Mouse (Mus musculus): ENCODE measurements around the gene Tacc2.
"Not testable (repeated sequence)": the region's sequence is repeated elsewhere in the genome, so short reads cannot be mapped to it uniquely, and the experiment has no call there.

The Tacc2 gene

GRCm38 (mm10) chr7:130577388-130578003 is at the start of gene Tacc2:
Gene Tacc2, plus strand, starts transcription at chr7:130577438.
- DNase-seq (ENCODE audit: low read depth): no peak

- DNase-seq (ENCODE audit: low read depth): not testable (repeated sequence)
Observed at GRCm38 (mm10) chr7:130531138-130531537, 46.1 kb upstream of the Tacc2 start.

- DNase-seq (ENCODE audit: low read depth): peak; percentile 93
Observed at GRCm38 (mm10) chr7:130533316-130534260, 43.6 kb upstream of the Tacc2 start.

GRCm38 (mm10) chr7:130535174-130535573 is 42.1 kb upstream of the Tacc2 start:
- peak; percentile 65 for DNase-seq (ENCODE audit: low read depth)

- DNase-seq (ENCODE audit: low read depth): no peak
Observed at GRCm38 (mm10) chr7:130537068-130537467, 40.2 kb upstream of the Tacc2 start.

GRCm38 (mm10) chr7:130540176-130540575 is 37.1 kb upstream of the Tacc2 start:
- DNase-seq (ENCODE audit: low read depth): no peak

- DNase-seq (ENCODE audit: low read depth): no peak
Observed at GRCm38 (mm10) chr7:130543181-130543580, 34.1 kb upstream of the Tacc2 start.

GRCm38 (mm10) chr7:130545401-130545800 is 31.8 kb upstream of the Tacc2 start:
- DNase-seq (ENCODE audit: low read depth): no peak

- DNase-seq (ENCODE audit: low read depth): no peak
Observed at GRCm38 (mm10) chr7:130545893-130546292, 31.3 kb upstream of the Tacc2 start.

- DNase-seq (ENCODE audit: low read depth): no peak
Observed at GRCm38 (mm10) chr7:130546421-130546790, 30.8 kb upstream of the Tacc2 start.

- peak; percentile 94 for DNase-seq (ENCODE audit: low read depth)
Observed at GRCm38 (mm10) chr7:130546791-130547484, 30.3 kb upstream of the Tacc2 start.

- no peak for DNase-seq (ENCODE audit: low read depth)
Observed at GRCm38 (mm10) chr7:130547635-130548175, 29.5 kb upstream of the Tacc2 start.

GRCm38 (mm10) chr7:130552780-130553179 is 24.5 kb upstream of the Tacc2 start:
- DNase-seq (ENCODE audit: low read depth): peak; percentile 45

GRCm38 (mm10) chr7:130553321-130553720 is 23.9 kb upstream of the Tacc2 start:
- peak; percentile 30 for DNase-seq (ENCODE audit: low read depth)

GRCm38 (mm10) chr7:130555597-130555996 is 21.6 kb upstream of the Tacc2 start:
- DNase-seq (ENCODE audit: low read depth): no peak

- DNase-seq (ENCODE audit: low read depth): no peak
Observed at GRCm38 (mm10) chr7:130558592-130558991, 18.6 kb upstream of the Tacc2 start.

- DNase-seq (ENCODE audit: low read depth): no peak
Observed at GRCm38 (mm10) chr7:130560933-130561332, 16.3 kb upstream of the Tacc2 start.

GRCm38 (mm10) chr7:130563276-130563675 is 14.0 kb upstream of the Tacc2 start:
- no peak for DNase-seq (ENCODE audit: low read depth)

GRCm38 (mm10) chr7:130563880-130564279 is 13.4 kb upstream of the Tacc2 start:
- DNase-seq (ENCODE audit: low read depth): no peak

GRCm38 (mm10) chr7:130564596-130564995 is 12.6 kb upstream of the Tacc2 start:
- no peak for DNase-seq (ENCODE audit: low read depth)

- DNase-seq (ENCODE audit: low read depth): no peak
Observed at GRCm38 (mm10) chr7:130568783-130569436, 8.3 kb upstream of the Tacc2 start.

- no peak for DNase-seq (ENCODE audit: low read depth)
Observed at GRCm38 (mm10) chr7:130570472-130570871, 6.8 kb upstream of the Tacc2 start.

Measured in NIH3T3 (cell line).